Mouse (Mus musculus) CH12.LX (cell line): Measurements from ENCODE around the gene Trappc4. TPM values are rescaled to one million over a fixed set of nuclear protein-coding genes. Genes with fewer than 3 reads are reported as not detected.

Experiments used
- DNase-seq: peaks from one replicate; pipeline ENCODE4 v3.0.0-alpha.2; 2013; ENCODE audit errors: extremely low read depth
- H3K27ac ChIP-seq: 2 replicates; pipeline ENCODE4 v1.5.1; 2012; ENCODE audit warnings: low read depth, mild to moderate bottlenecking, control low read depth, moderate library complexity; ENCODE audit not compliant: insufficient read depth
- H3K27me3 ChIP-seq: replicated peaks from 2 replicates; pipeline ENCODE3; 2012; ENCODE audit warnings: inconsistent platforms
- H3K36me3 ChIP-seq, 2 experiments: replicated peaks in 1 of 2; 2 replicates each; pipeline versions ENCODE3 to v1.6.1; 2012; ENCODE audit warnings: inconsistent platforms in 1 of 2, low read length in 1 of 2, mild to moderate bottlenecking in 1 of 2, mixed read lengths in 1 of 2, moderate library complexity in 1 of 2; ENCODE audit not compliant: control insufficient read depth in 1 of 2, insufficient read depth in 1 of 2
- H3K4me1 ChIP-seq, 2 experiments: 2 replicates each; pipeline ENCODE4 v1.6.1; 2012; ENCODE audit warnings: inconsistent platforms in 1 of 2, moderate library complexity in 1 of 2; ENCODE audit not compliant: insufficient read depth in 2 of 2, control insufficient read depth in 1 of 2
- H3K4me2 ChIP-seq: 2 replicates; pipeline ENCODE4 v1.6.1; 2012; ENCODE audit warnings: low read depth, mild to moderate bottlenecking, control low read depth; ENCODE audit not compliant: poor library complexity, insufficient read depth, severe bottlenecking
- H3K4me3 ChIP-seq, 3 experiments: fragments of 150-350 bp in 1 of 3; sonication (generic) in 1 of 3; replicated peaks in 1 of 3; 2 replicates each; pipeline versions ENCODE3 to v1.5.1; 2011 to 2012; ENCODE audit warnings: low read depth in 2 of 3, low read length in 2 of 3, mild to moderate bottlenecking in 2 of 3, moderate library complexity in 2 of 3, control low read depth in 1 of 3, improper control_type of control experiment in 1 of 3, inconsistent platforms in 1 of 3, mixed read lengths in 1 of 3; ENCODE audit not compliant: poor library complexity in 1 of 3
- H3K79me2 ChIP-seq: replicated peaks from 2 replicates; pipeline ENCODE4 v1.6.1; 2012; ENCODE audit warnings: mild to moderate bottlenecking, moderate library complexity; ENCODE audit not compliant: control insufficient read depth, poor library complexity, insufficient read depth, severe bottlenecking; ENCODE audit errors: extremely low read depth
- H3K9ac ChIP-seq: 2 replicates; pipeline ENCODE4 v1.6.1; 2012; ENCODE audit warnings: low read depth, mild to moderate bottlenecking, control low read depth, moderate library complexity; ENCODE audit not compliant: insufficient read depth
- H3K9me3 ChIP-seq: replicated peaks from 2 replicates; pipeline ENCODE3; 2012; ENCODE audit warnings: low read length, inconsistent platforms, mixed read lengths
- CHD1 ChIP-seq: IDR thresholded peaks from 2 replicates; pipeline ENCODE4 v1.6.1; 2012; ENCODE audit warnings: low read depth, low read length, improper control_type of control experiment, inconsistent platforms
- CHD2 ChIP-seq: IDR thresholded peaks from 2 replicates; pipeline ENCODE4 v1.6.1; 2011; ENCODE audit warnings: low read length, improper control_type of control experiment
- CTCF ChIP-seq, 2 experiments: IDR thresholded peaks in 1 of 2; conservative IDR thresholded peaks in 1 of 2; 2 replicates each; pipeline ENCODE4 v1.5.1; 2011 to 2012; ENCODE audit warnings: low read depth in 2 of 2, low read length in 2 of 2, improper control_type of control experiment in 1 of 2, inconsistent platforms in 1 of 2, mild to moderate bottlenecking in 1 of 2, moderate library complexity in 1 of 2
- EP300 ChIP-seq: IDR thresholded peaks from 2 replicates; pipeline ENCODE4 v1.6.1; 2011; ENCODE audit warnings: low read length, improper control_type of control experiment
- GABPA ChIP-seq: IDR thresholded peaks from 2 replicates; pipeline ENCODE4 v1.6.1; 2012; ENCODE audit warnings: low read depth, low read length, improper control_type of control experiment, inconsistent platforms; ENCODE audit not compliant: insufficient replicate concordance
- IRF4 ChIP-seq: IDR thresholded peaks from 2 replicates; pipeline ENCODE4 v1.6.1; 2014; ENCODE audit warnings: low read depth, mild to moderate bottlenecking, inconsistent platforms, low read length, improper control_type of control experiment
- JUN ChIP-seq: IDR thresholded peaks from 2 replicates; pipeline ENCODE4 v1.6.1; 2011; ENCODE audit warnings: low read depth, mild to moderate bottlenecking, low read length, improper control_type of control experiment, moderate library complexity; ENCODE audit not compliant: insufficient read depth
- MAFK ChIP-seq: IDR thresholded peaks from 2 replicates; pipeline ENCODE4 v1.6.1; 2011; ENCODE audit warnings: low read length, improper control_type of control experiment; ENCODE audit not compliant: insufficient replicate concordance
- MXI1 ChIP-seq: IDR thresholded peaks from 2 replicates; pipeline ENCODE4 v1.6.1; 2011; ENCODE audit warnings: mild to moderate bottlenecking, low read depth, low read length, improper control_type of control experiment
- NELFE ChIP-seq: IDR thresholded peaks from 2 replicates; pipeline ENCODE4 v1.6.1; 2011; ENCODE audit warnings: low read depth, low read length, improper control_type of control experiment
- PAX5 ChIP-seq: IDR thresholded peaks from 2 replicates; pipeline ENCODE4 v1.6.1; 2012; ENCODE audit warnings: low read length, inconsistent platforms, mixed read lengths
- POLR2A ChIP-seq: IDR thresholded peaks from 2 replicates; pipeline ENCODE4 v1.6.1; 2011; ENCODE audit warnings: low read depth, mild to moderate bottlenecking, improper control_type of control experiment, low read length
- POLR2AphosphoS2 ChIP-seq: IDR thresholded peaks from 2 replicates; pipeline ENCODE4 v1.6.1; 2011; ENCODE audit warnings: low read depth, low read length, improper control_type of control experiment
- RAD21 ChIP-seq: IDR thresholded peaks from 2 replicates; pipeline ENCODE4 v1.6.1; 2011; ENCODE audit warnings: low read depth, mild to moderate bottlenecking, low read length, improper control_type of control experiment, moderate library complexity
- RCOR1 ChIP-seq: conservative IDR thresholded peaks from 2 replicates; pipeline ENCODE4 v1.6.1; 2012; ENCODE audit warnings: low read depth, mild to moderate bottlenecking, inconsistent platforms, low read length, improper control_type of control experiment
- SMC3 ChIP-seq: IDR thresholded peaks from 2 replicates; pipeline ENCODE4 v1.6.1; 2011; ENCODE audit warnings: low read depth, low read length, improper control_type of control experiment
- TCF12 ChIP-seq: IDR thresholded peaks from 2 replicates; pipeline ENCODE4 v1.6.1; 2014; ENCODE audit warnings: low read depth, mild to moderate bottlenecking, inconsistent platforms, low read length, improper control_type of control experiment
- UBTF ChIP-seq: IDR thresholded peaks from 2 replicates; pipeline ENCODE4 v1.6.1; 2012; ENCODE audit warnings: low read depth, mild to moderate bottlenecking, inconsistent platforms, low read length, improper control_type of control experiment, moderate library complexity
- USF2 ChIP-seq: conservative IDR thresholded peaks from 2 replicates; pipeline ENCODE4 v1.6.1; 2011; ENCODE audit warnings: low read depth, low read length, improper control_type of control experiment
- ZMIZ1 ChIP-seq: IDR thresholded peaks from 2 replicates; pipeline ENCODE4 v1.6.1; 2012; ENCODE audit warnings: low read depth, mild to moderate bottlenecking, inconsistent platforms, low read length, improper control_type of control experiment
- dilution Hi-C: fragments of 300-500 bp; cut with MboI; formaldehyde crosslinking; loops from 2 replicates; pipeline ENCODE4 v1.14.3; 2020; ENCODE audit warnings: low sequenced_read_pairs; ENCODE audit not compliant: extremely low pct_unique_long_range_greater_than_20kb, extremely low pct_ligation_motif_present
- in situ Hi-C: fragments of 300-500 bp; cut with MboI; formaldehyde crosslinking; loops from 3 replicates; pipeline ENCODE4 v1.14.3; 2019; ENCODE audit warnings: low sequenced_read_pairs, low pct_ligation_motif_present, low pct_unique_long_range_greater_than_20kb, mixed read lengths
- polyA plus RNA-seq: library from polyadenylated mRNA; unstranded; fragments of >175 nt; gene quantifications from 2 replicates; pipeline ENCODE4 v1.2.1, GENCODE M21; 2012; ENCODE audit warnings: low read depth; ENCODE audit not compliant: insufficient read length
- total RNA-seq, 2 experiments: library from RNA; depleted of rRNA; stranded (reverse); fragments of 300-350 nt in 1 of 2; fragments of >200 nt in 1 of 2; gene quantifications; 2 replicates each; pipeline ENCODE4 v1.2.3; 2012 to 2014

The Trappc4 gene
- total and polyA plus RNA-seq, 3 experiments, result 69.2 to 125 (median 81.3) TPM

GRCm38 (mm10) chr9:44411601-44412130 lies 4.3 kb upstream of the Trappc4 start:
- Histone ChIP-seq H3K9me3 (no peaks in the 10 kb centered on the region), H3K79me2 (peaks cover 26% of the 10 kb centered on the region), H3K27me3 (no peaks in the 10 kb centered on the region), H3K4me3 (no peak overlapping the region), H3K4me2 (no peak overlapping the region), H3K36me3 (peaks cover 57 to 77% of the 10 kb centered on the region in 2 experiments), H3K27ac (no peak overlapping the region), H3K9ac (no peak overlapping the region), H3K4me1 (peaks cover 5 to 39% of the 10 kb centered on the region in 2 experiments; a peak in 3 of 4 replicates)
- TF ChIP-seq IRF4 (0 out of 2 replicates have a peak, but pooled peaks have one; percentile 13), RCOR1 (0 out of 2 replicates have a peak, but pooled peaks have one; percentile 36), USF2 (no peak), ZMIZ1 (0 out of 2 replicates have a peak, but pooled peaks have one; percentile 22), SMC3 (no peak), NELFE (no peak), POLR2A (0 out of 2 replicates have a peak, but pooled peaks have one; percentile 11), POLR2AphosphoS2 (peak; percentile 39), CTCF (conservative IDR thresholded peaks at IDR 0.05 in 1 of 2, IDR thresholded peaks at IDR 0.05 in 1 of 2; ENCODE audit: low read depth in 2 of 2, low read length in 2 of 2) (no peak)
- no peak for DNase-seq
- in situ Hi-C loops (no loop called here), dilution Hi-C loops (no loop called here)

- H3K4me3 ChIP-seq, result no peak overlapping the region
- H3K27me3 ChIP-seq, result no peaks in the 10 kb centered on the region
- peaks cover 54 to 68% of the 10 kb centered on the region in 2 experiments for H3K36me3 ChIP-seq
- H3K9me3 ChIP-seq, result no peaks in the 10 kb centered on the region
- in situ Hi-C loops (no loop called here), dilution Hi-C loops (no loop called here)
- no peak overlapping the region for H3K4me2 ChIP-seq
- DNase-seq, result no peak
- H3K27ac ChIP-seq, result no peak overlapping the region
- peaks cover 35% of the 10 kb centered on the region for H3K79me2 ChIP-seq
- TF ChIP-seq CHD2 (0 out of 2 replicates have a peak, but pooled peaks have one; percentile 35), RAD21 (no peak), TCF12 (no peak), UBTF (no peak), JUN (no peak), MXI1 (no peak), USF2 (no peak), PAX5 (no peak), POLR2A (peak; percentile 58), ZMIZ1 (peak; percentile 29; the same call in 1 of the 2 replicates), MAFK (no peak), CHD1 (no peak), GABPA (no peak), EP300 (no peak)
- peaks cover 5 to 36% of the 10 kb centered on the region in 2 experiments; a peak in 3 of 4 replicates for H3K4me1 ChIP-seq
- H3K9ac ChIP-seq, result no peak overlapping the region
Observed at GRCm38 (mm10) chr9:44410647-44411336, 3.4 kb upstream of the Trappc4 start.
